Mouse (Mus musculus): Measurements from ENCODE around the gene Samd10. TPM values are rescaled to one million over a fixed set of nuclear protein-coding genes. Genes with fewer than 3 reads are reported as not detected.

Gene Samd10
- polyA plus RNA-seq, 1 experiment, result 3.6 TPM

DNA sequence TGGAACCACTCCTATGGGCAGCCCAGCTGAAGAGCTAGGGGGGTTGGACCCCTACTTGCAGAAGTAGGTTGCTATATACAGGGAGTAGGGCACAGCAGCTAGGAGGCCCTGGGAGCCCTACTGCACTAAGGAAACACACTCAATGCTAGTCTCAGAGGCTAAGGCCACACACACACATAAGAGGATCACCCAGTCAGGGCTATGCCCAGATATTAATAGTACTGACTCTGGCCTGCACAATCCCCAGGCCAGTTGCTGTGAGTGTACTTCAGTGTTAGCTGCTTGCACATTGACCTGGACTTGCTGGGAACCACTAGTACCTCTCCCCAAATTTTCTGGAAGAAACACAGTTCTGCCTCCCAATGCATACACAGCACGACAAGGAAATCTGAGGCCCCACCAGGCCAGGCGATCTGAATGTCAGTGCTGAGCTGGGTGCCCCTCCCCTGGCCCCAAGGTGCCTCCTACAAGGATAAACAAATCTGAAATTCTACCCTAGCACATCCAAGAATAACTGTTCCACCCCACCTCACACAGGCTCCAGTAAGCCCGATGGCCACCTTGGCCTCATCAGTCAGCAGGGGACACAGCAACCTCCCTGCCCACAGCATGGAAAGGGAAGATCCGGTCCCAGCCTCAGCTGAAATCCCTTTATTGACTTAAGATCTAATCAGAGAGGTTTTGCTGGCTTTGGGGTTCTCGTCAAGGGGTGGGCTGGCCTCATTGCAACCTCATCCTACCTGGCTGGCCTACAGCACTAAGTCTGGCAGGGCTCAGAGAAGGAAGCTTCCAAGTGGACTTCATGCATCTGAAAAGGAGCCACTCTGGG, 20.0 kb downstream of the Samd10 start:
- Histone ChIP-seq H3K4me1 (ENCODE audit: control insufficient read depth, insufficient read depth, low read length) (0 out of 2 replicates have a peak, but pooled peaks cover 5% of the 10 kb centered on the region), H3K27ac (ENCODE audit: insufficient read depth, low read length) (no peak overlapping the region), H3K4me3 (ENCODE audit: insufficient read depth, low read length) (no peak overlapping the region)
- TF ChIP-seq CTCF (IDR thresholded peaks at IDR 0.05; ENCODE audit: borderline replicate concordance, insufficient read depth, low read length) (no peak), POLR2A (IDR thresholded peaks at IDR 0.05; ENCODE audit: low read depth, low read length) (0 out of 2 replicates have a peak, but pooled peaks have one; percentile 11)

DNA sequence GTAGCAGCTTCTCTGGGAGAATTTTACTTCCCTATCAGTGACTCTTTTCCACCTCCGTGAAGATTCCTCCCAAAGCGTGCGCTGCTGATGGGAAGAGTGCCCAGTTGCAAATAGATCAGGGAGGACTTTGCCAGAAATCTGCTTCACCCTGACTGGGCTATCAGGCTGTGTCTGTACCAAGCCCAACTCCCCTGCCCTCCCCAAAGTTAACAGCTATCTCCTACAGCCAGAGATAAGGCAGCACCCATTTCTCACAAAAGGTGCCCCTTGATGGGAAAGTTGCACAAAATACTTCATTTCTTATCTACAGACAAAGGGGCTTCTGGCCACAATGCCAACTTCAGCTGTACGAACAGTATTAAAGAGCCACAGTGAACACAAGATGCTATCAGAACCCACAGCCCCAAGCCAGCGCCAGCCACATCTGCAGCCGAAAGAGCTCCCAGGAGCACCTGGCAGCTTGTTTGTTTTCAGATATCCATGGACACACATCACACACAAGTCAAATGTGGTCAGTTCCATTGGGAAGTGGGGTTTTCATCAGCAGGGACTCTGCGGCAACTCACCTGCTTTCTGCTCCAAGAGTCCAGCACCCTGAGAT, 20.9 kb downstream of the Samd10 start:
- no peak for TF ChIP-seq POLR2A (IDR thresholded peaks at IDR 0.05; ENCODE audit: low read depth, low read length)
- TF ChIP-seq CTCF (IDR thresholded peaks at IDR 0.05; ENCODE audit: borderline replicate concordance, insufficient read depth, low read length), result no peak
- Histone ChIP-seq H3K4me3 (ENCODE audit: insufficient read depth, low read length) (no peak overlapping the region), H3K4me1 (ENCODE audit: control insufficient read depth, insufficient read depth, low read length) (0 out of 2 replicates have a peak, but pooled peaks cover 5% of the 10 kb centered on the region), H3K27ac (ENCODE audit: insufficient read depth, low read length) (no peak overlapping the region)

DNA sequence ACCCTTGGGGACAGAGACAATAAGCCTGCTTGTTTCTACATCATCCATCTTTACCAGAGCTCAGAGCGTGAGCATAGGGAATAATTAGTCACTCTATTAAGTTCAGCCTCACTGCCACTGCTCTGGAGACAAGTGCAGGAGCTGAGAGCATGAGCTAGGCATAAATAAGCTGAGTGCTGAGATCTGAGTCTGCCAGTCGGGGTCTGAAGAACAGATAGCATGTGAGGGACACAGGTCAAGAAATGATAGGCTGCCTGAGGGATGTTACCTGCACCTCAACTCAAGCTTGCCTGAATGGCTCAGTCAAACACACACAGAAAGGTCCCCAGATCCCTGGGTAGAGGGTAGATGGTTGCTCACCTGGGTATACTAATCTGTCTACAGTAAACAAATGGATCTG, 21.9 kb downstream of the Samd10 start:
- no peak overlapping the region for H3K27ac ChIP-seq (ENCODE audit: insufficient read depth, low read length)
- TF ChIP-seq CTCF (IDR thresholded peaks at IDR 0.05; ENCODE audit: borderline replicate concordance, insufficient read depth, low read length) (no peak), POLR2A (IDR thresholded peaks at IDR 0.05; ENCODE audit: low read depth, low read length) (no peak)

DNA sequence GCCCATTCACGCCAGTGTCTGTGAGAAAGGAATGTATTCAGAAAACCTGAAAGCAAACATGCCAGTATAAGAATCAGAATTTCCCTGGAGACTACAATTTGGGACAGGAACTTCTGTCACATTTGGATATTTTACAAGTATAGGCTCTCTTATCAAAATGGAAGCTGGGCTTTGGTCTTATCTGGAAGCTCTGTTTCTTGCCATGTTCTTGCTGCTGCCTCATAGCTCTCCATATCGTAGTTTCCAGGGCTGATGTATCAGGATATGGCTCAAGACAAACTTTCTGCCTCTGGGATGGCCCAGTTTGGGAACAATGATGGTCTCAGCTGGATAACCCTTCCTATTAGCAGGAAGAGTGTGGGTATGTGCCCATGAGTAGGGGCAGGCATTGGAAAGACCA, 22.4 kb downstream of the Samd10 start:
- H3K4me3 ChIP-seq (ENCODE audit: insufficient read depth, low read length), result no peak overlapping the region
- TF ChIP-seq CTCF (IDR thresholded peaks at IDR 0.05; ENCODE audit: borderline replicate concordance, insufficient read depth, low read length) (no peak), POLR2A (IDR thresholded peaks at IDR 0.05; ENCODE audit: low read depth, low read length) (no peak)
- no peak overlapping the region for H3K27ac ChIP-seq (ENCODE audit: insufficient read depth, low read length)
- 0 out of 2 replicates have a peak, but pooled peaks cover 5% of the 10 kb centered on the region for H3K4me1 ChIP-seq (ENCODE audit: control insufficient read depth, insufficient read depth, low read length)

More for the DNA sequence above, 21.9 kb downstream of the Samd10 start:
- Histone ChIP-seq H3K4me1 (ENCODE audit: control insufficient read depth, insufficient read depth, low read length) (0 out of 2 replicates have a peak, but pooled peaks cover 5% of the 10 kb centered on the region), H3K4me3 (ENCODE audit: insufficient read depth, low read length) (no peak overlapping the region)

DNA sequence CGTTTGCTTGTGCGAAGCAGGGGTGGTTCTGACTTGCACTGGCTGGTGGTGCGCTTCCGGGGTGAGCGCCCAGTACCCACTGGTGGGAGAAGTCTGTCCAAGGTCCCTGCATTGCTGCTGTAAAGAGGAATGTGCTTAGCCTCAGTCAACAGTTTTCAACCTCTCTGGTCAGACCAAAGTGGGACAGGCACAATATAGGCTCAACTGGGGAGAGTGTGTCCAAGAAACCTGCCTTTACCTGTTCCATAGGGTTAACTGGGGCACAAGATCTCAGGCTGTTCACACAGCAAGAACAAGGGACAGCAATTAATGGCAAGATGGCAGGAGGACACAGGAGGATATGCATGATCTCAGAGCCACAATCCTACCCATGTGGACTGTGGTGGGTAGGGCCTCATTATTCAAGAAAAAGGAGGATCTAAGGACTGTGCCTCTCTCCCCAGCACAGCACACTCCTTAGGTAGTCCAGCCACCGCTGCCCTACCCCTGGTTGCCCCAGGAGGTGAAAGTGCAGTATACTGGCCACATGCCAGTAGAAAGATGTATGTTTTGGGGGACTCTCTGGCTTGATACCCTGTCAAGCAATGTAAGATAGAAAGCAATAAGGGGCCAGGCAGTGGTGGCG, 24.0 kb downstream of the Samd10 start:
- Histone ChIP-seq H3K4me3 (ENCODE audit: insufficient read depth, low read length) (no peak overlapping the region), H3K27ac (ENCODE audit: insufficient read depth, low read length) (no peak overlapping the region), H3K4me1 (ENCODE audit: control insufficient read depth, insufficient read depth, low read length) (0 out of 2 replicates have a peak, but pooled peaks cover 1% of the 10 kb centered on the region)
- TF ChIP-seq CTCF (IDR thresholded peaks at IDR 0.05; ENCODE audit: borderline replicate concordance, insufficient read depth, low read length) (no peak), POLR2A (IDR thresholded peaks at IDR 0.05; ENCODE audit: low read depth, low read length) (no peak)

DNA sequence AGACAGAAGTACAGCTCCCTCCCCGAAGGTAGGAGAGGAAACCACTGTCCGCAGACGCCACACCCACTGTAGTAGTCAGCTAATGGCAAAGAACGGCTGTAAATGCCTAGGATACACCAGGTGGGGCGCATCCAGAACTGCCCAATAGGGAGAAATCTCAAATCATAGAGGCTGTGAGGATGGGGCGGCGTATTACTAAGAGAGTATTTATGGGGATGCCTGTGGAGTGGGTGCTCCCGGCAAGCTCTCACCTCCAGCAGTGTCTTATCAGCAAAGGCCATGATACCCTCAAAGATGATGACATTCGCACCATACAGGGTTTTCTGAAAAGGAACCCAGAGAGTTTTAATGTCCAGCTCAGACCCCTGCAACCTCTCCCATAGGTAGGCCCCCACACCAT, 25.1 kb downstream of the Samd10 start:
- Histone ChIP-seq H3K4me3 (ENCODE audit: insufficient read depth, low read length) (no peak overlapping the region), H3K27ac (ENCODE audit: insufficient read depth, low read length) (no peak overlapping the region), H3K4me1 (ENCODE audit: control insufficient read depth, insufficient read depth, low read length) (no peaks in the 10 kb centered on the region)
- no peak for TF ChIP-seq CTCF (IDR thresholded peaks at IDR 0.05; ENCODE audit: borderline replicate concordance, insufficient read depth, low read length)
- no peak for TF ChIP-seq POLR2A (IDR thresholded peaks at IDR 0.05; ENCODE audit: low read depth, low read length)

DNA sequence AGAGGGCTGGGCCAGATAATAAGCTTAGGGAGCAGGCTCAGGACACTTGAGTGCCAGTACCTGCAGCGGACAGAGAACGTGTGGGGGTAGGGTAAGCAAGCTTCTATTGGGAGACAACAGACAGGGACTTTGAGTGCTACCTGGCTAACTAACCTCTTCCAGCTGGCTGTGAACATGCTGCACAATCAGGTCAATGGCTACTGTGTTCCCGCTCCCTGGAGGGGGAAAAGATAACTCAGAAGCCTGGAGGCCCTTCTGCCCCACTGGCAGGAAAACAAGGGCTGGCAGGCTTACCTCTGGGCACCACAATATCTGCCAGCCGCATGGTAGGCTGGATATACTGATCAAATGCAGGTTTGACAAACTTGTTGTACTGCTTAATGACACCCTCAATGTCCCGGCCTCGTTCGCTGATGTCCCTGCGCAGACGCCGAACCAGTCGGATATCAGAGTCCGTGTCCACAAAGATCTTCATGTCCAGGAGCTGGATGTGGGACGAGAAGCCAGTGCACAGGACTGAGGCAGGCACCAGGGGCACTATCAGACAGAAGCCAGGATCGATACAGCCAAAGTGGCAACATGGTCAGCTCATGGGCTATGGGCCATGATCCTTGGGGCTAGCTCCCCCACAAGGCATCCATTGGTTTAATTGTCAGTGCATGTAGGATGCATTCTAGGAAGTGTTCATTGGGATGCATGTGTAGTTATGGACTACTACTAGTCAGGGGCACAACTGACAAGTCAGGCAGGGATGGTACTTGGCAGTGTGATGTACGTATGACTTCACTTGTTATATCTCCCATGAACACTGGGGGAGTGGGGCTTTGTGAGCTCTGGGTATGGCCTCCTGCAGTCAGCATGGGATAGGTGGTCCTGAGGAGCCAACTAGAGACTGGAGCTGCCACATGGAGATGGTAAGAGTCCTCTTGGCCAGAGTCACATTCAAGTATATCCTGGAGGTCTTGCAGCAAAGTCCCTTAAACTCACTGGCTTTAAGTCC, 25.8 kb downstream of the Samd10 start:
- Histone ChIP-seq H3K27ac (ENCODE audit: insufficient read depth, low read length) (no peak overlapping the region), H3K4me3 (ENCODE audit: insufficient read depth, low read length) (no peak overlapping the region), H3K4me1 (ENCODE audit: control insufficient read depth, insufficient read depth, low read length) (no peaks in the 10 kb centered on the region)
- TF ChIP-seq CTCF (IDR thresholded peaks at IDR 0.05; ENCODE audit: borderline replicate concordance, insufficient read depth, low read length) (no peak), POLR2A (IDR thresholded peaks at IDR 0.05; ENCODE audit: low read depth, low read length) (no peak)

DNA sequence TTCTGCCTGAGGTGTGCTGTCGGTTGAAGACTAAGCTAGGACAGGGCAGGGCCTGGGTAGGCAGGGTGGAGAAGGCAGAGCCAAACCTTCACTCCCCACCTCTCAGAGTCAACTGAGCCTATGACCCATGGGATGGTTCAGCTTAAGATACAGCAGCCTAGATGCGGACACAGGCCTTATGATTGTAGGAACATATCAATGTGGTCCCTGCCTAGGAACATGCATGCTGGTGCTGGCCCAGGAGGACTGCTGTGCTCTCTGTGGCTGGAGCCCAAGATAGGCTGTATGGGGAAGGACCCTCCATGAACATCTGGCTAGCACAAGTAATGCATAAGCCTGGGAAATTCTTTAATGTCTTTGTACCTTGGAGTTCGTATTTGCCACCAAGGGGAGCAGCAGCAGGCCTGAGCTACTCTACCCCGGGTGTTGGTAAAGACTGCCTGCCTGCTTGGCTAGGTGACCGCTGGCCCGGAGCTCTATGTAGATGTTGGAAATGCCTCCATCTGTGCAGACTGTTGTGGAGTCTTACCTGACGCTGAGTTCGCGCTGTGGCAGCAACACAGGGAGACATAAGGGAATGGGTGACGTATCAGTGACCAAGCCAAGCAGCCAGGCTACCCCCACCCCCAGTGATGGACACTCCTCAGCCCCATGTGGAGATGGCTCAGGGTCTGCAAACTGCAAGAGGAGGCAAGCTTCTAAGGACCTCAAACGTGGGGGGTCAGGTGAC, 26.9 kb downstream of the Samd10 start:
- Histone ChIP-seq H3K4me1 (ENCODE audit: control insufficient read depth, insufficient read depth, low read length) (no peaks in the 10 kb centered on the region), H3K4me3 (ENCODE audit: insufficient read depth, low read length) (no peak overlapping the region), H3K27ac (ENCODE audit: insufficient read depth, low read length) (no peak overlapping the region)
- TF ChIP-seq CTCF (IDR thresholded peaks at IDR 0.05; ENCODE audit: borderline replicate concordance, insufficient read depth, low read length) (no peak), POLR2A (IDR thresholded peaks at IDR 0.05; ENCODE audit: low read depth, low read length) (no peak)
